17 mouse cellular contexts compared by ENCODE assay signal in the genomic region with DNA sequence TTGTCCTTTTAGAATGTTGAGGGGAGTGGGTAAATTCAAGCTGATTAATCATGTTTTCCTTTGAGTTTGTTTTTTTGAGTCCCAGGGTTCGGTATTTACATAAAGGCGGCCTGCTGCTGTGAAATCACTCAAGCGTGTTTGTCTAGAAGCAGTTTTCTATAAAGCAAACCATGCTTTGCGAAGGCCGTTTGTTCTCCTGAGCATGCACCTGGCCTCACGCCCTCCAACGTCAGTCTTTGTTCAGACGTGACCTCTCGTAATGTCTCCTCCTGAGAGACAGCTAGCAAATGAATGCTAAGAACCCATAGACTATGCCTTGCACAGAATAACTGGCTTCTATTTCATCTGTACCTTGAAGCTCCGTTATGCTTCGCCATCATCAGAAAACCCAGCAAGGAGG.
DNase-seq lines count a peak whose midpoint lies in the region; ATAC-seq and TF ChIP-seq lines count a peak whose summit lies in the region.
"Had no signal": no experiment of that assay in that cellular context is flagged by ENCODE, and none has a peak within 500 bp of the region (broad histone marks: within the 10 kb centered on the region; RNA-seq: fewer than 3 reads in every experiment).

No protein-coding gene starts in this region.

- no peak for TF ChIP-seq EP300 in stomach, postnatal 0 days (optimal IDR thresholded peaks at IDR 0.05)

- H3K36me3 ChIP-seq in heart, embryonic 10.5 days, result no peaks in the 10 kb centered on the region
- H3K36me3 ChIP-seq in stomach, embryonic 16.5 days (ENCODE audit: control insufficient read depth, insufficient read depth, low read length), result no peaks in the 10 kb centered on the region
- no peaks in the 10 kb centered on the region for H3K36me3 ChIP-seq in stomach, postnatal 0 days (ENCODE audit: control insufficient read depth, insufficient read depth, low read length)
- H3K36me3 ChIP-seq: embryonic facial prominence, embryonic 15.5 days; hindbrain, embryonic 10.5 days; limb, embryonic 13.5 days; midbrain, embryonic 13.5 days; neural tube, embryonic 15.5 days had no signal

- H3K9ac ChIP-seq in stomach, embryonic 16.5 days (ENCODE audit: low read length), result no peak overlapping the region
- H3K9ac ChIP-seq in stomach, postnatal 0 days (ENCODE audit: low read length), result no peak overlapping the region
- H3K9ac ChIP-seq: embryonic facial prominence, embryonic 15.5 days; limb, embryonic 13.5 days; liver, embryonic 14.5 days; midbrain, embryonic 13.5 days; neural tube, embryonic 15.5 days had no signal

- DNase-seq in heart, adult 11 months, result peak; percentile 39
- no peak for DNase-seq in heart, embryonic 10.5 days (ENCODE audit: low spot score)
- peak; percentile 14 for DNase-seq in kidney, postnatal 14 days
- no peak for DNase-seq in kidney, adult 9 months
- no peak for DNase-seq in stomach, postnatal 0 days (ENCODE audit: low spot score)
- DNase-seq in adrenal gland, adult 8-10 months, result no peak
- no peak for DNase-seq in lung, postnatal 14 days
- DNase-seq: cerebellum, adult 9-11 months; gastrocnemius, postnatal 25 days; thymus, postnatal 14 days had no signal

- no peak for ATAC-seq in stomach, embryonic 16.5 days (ENCODE audit: insufficient read depth, low FRiP score)
- no peak for ATAC-seq in stomach, postnatal 0 days (ENCODE audit: low FRiP score, low TSS enrichment)
- ATAC-seq: midbrain, embryonic 13.5 days had no signal

- no peak overlapping the region for H3K27ac ChIP-seq in heart, embryonic 10.5 days
- 0 out of 2 replicates have a peak overlapping the region, but pooled peaks have one; percentile 31 for H3K27ac ChIP-seq in stomach, embryonic 16.5 days (ENCODE audit: low read length)
- H3K27ac ChIP-seq in stomach, postnatal 0 days (replicated peaks), result no peak overlapping the region
- H3K27ac ChIP-seq: embryonic facial prominence, embryonic 15.5 days; limb, embryonic 13.5 days; liver, embryonic 14.5 days; midbrain, embryonic 13.5 days had no signal

- 0 out of 2 replicates have a peak, but pooled peaks cover 6% of the 10 kb centered on the region for H3K4me1 ChIP-seq in heart, embryonic 10.5 days
- H3K4me1 ChIP-seq in stomach, embryonic 16.5 days (ENCODE audit: control insufficient read depth, insufficient read depth, low read length), result peaks cover 4% of the 10 kb centered on the region; the same call in 1 of the 2 replicates
- H3K4me1 ChIP-seq in stomach, postnatal 0 days (replicated peaks; ENCODE audit: control insufficient read depth, insufficient read depth), result no peaks in the 10 kb centered on the region

- H3K4me2 ChIP-seq in stomach, embryonic 16.5 days (ENCODE audit: low read depth, low read length), result no peak overlapping the region
- no peak overlapping the region for H3K4me2 ChIP-seq in stomach, postnatal 0 days (replicated peaks; ENCODE audit: low read depth)
- H3K4me2 ChIP-seq: embryonic facial prominence, embryonic 15.5 days; limb, embryonic 13.5 days; midbrain, embryonic 13.5 days; neural tube, embryonic 15.5 days had no signal

- no peak for TF ChIP-seq CTCF in stomach, postnatal 0 days (IDR thresholded peaks at IDR 0.05; ENCODE audit: low read depth)

- H3K27me3 ChIP-seq in heart, embryonic 10.5 days (ENCODE audit: insufficient read depth, poor library complexity, severe bottlenecking), result no peaks in the 10 kb centered on the region
- H3K27me3 ChIP-seq in stomach, embryonic 16.5 days (ENCODE audit: control insufficient read depth, insufficient read depth, low read length), result no peaks in the 10 kb centered on the region
- H3K27me3 ChIP-seq in stomach, postnatal 0 days (ENCODE audit: control insufficient read depth, insufficient read depth, low read length), result no peaks in the 10 kb centered on the region
- H3K27me3 ChIP-seq: embryonic facial prominence, embryonic 15.5 days; limb, embryonic 13.5 days; midbrain, embryonic 13.5 days; neural tube, embryonic 15.5 days had no signal

- H3K9me3 ChIP-seq in heart, embryonic 10.5 days, result no peaks in the 10 kb centered on the region
- no peaks in the 10 kb centered on the region for H3K9me3 ChIP-seq in stomach, embryonic 16.5 days (replicated peaks; ENCODE audit: control insufficient read depth, low read length)
- H3K9me3 ChIP-seq in stomach, postnatal 0 days (ENCODE audit: control insufficient read depth, low read length), result no peaks in the 10 kb centered on the region
- H3K9me3 ChIP-seq: embryonic facial prominence, embryonic 15.5 days; hindbrain, embryonic 10.5 days; limb, embryonic 13.5 days; midbrain, embryonic 13.5 days; neural tube, embryonic 15.5 days had no signal

- H3K4me3 ChIP-seq in heart, embryonic 10.5 days, result no peak overlapping the region
- no peak overlapping the region for H3K4me3 ChIP-seq in stomach, embryonic 16.5 days (replicated peaks; ENCODE audit: low read length)
- H3K4me3 ChIP-seq in stomach, postnatal 0 days (ENCODE audit: low read depth, low read length), result no peak overlapping the region
- H3K4me3 ChIP-seq: embryonic facial prominence, embryonic 15.5 days; hindbrain, embryonic 10.5 days; limb, embryonic 13.5 days; midbrain, embryonic 13.5 days; neural tube, embryonic 15.5 days had no signal

- WGBS in heart, embryonic 10.5 days, result 73% methylated on average over 11 of the region's 11 CpGs
- WGBS in stomach, embryonic 16.5 days, result 60% methylated on average over 11 of the region's 11 CpGs
- 55% methylated on average over 11 of the region's 11 CpGs for WGBS in stomach, postnatal 0 days

Comparison
In these comparisons a context has a peak if more than half of its experiments do, and no peak if none do; other contexts are left out.
1. DNase-seq: peak in heart, adult 11 months (single experiment) and kidney, postnatal 14 days (single experiment); none in heart, embryonic 10.5 days (single experiment), kidney, adult 9 months (single experiment), stomach, postnatal 0 days (single experiment), adrenal gland, adult 8-10 months (single experiment) and lung, postnatal 14 days (single experiment).